Mouse (Mus musculus) cortical plate, adult 2 months (tissue): ENCODE results near the gene Srrm4.

Source experiments
- CTCF ChIP-seq: fragments of 200-500 bp; IDR thresholded peaks from 2 replicates; pipeline ENCODE4 v1.5.1; 2011; ENCODE audit warnings: mild to moderate bottlenecking, control low read depth, low read length; ENCODE audit not compliant: insufficient read depth; ENCODE audit errors: extremely low read depth
- POLR2A ChIP-seq: fragments of 200-500 bp; IDR thresholded peaks from 2 replicates; pipeline ENCODE4 v1.6.1; 2011; ENCODE audit warnings: mild to moderate bottlenecking, low read length, control low read depth; ENCODE audit not compliant: insufficient read depth; ENCODE audit errors: extremely low read depth

GRCm38 (mm10) chr5:116450901-116451300 lies 140.7 kb downstream of the Srrm4 start:
- TF ChIP-seq CTCF (no peak), POLR2A (no peak)
